Mouse (Mus musculus): ENCODE results near the gene Acer3. TPM values are rescaled to one million over a fixed set of nuclear protein-coding genes. Genes with fewer than 3 reads are reported as not detected.

Acer3 gene
- 17.5 and 19.9 TPM in 2 replicates for polyA plus RNA-seq (2015; fragmentation: Nextera tagmentation; extraction: Ambion mirVana)

DNA sequence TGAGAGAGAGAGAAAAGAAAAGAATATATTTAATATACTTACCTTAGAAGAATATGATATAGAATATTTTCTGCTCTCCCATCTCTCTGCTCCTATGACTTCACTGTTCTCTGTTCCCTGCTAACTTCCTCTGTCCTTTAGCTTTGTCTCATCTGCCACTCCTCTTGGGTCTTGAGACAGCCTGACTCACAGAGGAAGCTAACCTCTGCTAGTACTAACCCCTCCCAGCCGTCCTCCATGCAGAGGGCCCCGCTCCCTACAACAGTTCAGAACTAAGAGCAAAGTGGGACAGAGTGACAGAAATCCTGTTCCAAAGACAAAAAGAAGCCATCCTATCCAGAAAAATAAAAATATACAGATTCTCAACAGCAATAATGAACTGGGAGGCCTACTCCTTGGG lies at the start of gene Acer3:
Acer3 (minus strand) TSS at position 126 of the 400 bp plus-strand sequence.
- no peak for ATAC-seq (replicated peaks; ENCODE audit: extremely low read depth, insufficient read depth, low FRiP score)
- Histone ChIP-seq H3K4me2 (ENCODE audit: low read depth, low read length) (no peak within 1 kb of the TSS), H3K27ac (ENCODE audit: low read length) (no peak within 1 kb of the TSS), H3K4me1 (ENCODE audit: control insufficient read depth, insufficient read depth, low read length) (peaks cover 10% of the 10 kb centered on the region; the same call in 1 of the 2 replicates), H3K36me3 (ENCODE audit: control insufficient read depth, insufficient read depth) (no peaks in the 10 kb centered on the region), H3K9ac (ENCODE audit: low read length) (no peak within 1 kb of the TSS), H3K27me3 (ENCODE audit: control insufficient read depth, insufficient read depth, low read length) (no peaks in the 10 kb centered on the region), H3K4me3 (ENCODE audit: low read length) (no peak within 1 kb of the TSS), H3K9me3 (replicated peaks; ENCODE audit: control insufficient read depth, low read length) (no peaks in the 10 kb centered on the region)
- WGBS, result 79% methylated on average over 2 of the region's 2 CpGs

DNA sequence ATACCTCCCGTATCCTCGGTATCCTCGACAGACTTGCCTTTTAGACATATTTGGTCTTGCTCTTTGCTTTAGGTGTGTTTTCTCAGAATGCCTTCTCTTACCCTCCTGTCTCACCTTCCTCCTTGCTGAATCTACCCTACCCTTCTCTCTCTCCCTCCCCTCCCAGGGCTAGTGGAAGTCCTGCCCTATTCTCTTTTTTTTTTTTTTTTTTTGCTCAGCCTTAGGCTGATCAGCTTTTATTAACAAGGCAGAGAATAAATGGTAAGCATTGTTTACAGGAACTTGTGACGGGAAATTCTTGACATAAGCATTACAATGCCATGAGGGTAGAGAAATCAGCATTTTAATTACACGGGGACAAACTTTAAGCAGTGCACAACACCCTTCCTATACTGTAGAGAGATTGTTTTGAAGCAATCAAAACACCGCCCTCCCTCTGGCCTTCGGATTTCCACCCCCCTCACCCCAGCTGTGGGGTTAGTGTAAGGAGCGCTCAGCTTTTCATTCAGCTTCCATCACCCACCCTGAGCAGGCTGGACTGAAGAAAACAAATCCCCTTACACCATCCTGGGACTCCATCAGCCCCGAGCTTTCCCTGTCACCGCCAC lies 48.9 kb upstream of the Acer3 start:
- Histone ChIP-seq H3K4me2 (ENCODE audit: low read depth, low read length) (no peak overlapping the region), H3K9ac (ENCODE audit: low read length) (no peak overlapping the region), H3K27ac (ENCODE audit: low read length) (no peak overlapping the region), H3K27me3 (ENCODE audit: control insufficient read depth, insufficient read depth, low read length) (no peaks in the 10 kb centered on the region), H3K4me3 (ENCODE audit: low read length) (no peak overlapping the region), H3K9me3 (replicated peaks; ENCODE audit: control insufficient read depth, low read length) (no peaks in the 10 kb centered on the region), H3K36me3 (ENCODE audit: control insufficient read depth, insufficient read depth) (no peaks in the 10 kb centered on the region), H3K4me1 (ENCODE audit: control insufficient read depth, insufficient read depth, low read length) (no peaks in the 10 kb centered on the region)
- no peak for ATAC-seq (replicated peaks; ENCODE audit: extremely low read depth, insufficient read depth, low FRiP score)
- 73% methylated on average over 10 of the region's 10 CpGs for WGBS

DNA sequence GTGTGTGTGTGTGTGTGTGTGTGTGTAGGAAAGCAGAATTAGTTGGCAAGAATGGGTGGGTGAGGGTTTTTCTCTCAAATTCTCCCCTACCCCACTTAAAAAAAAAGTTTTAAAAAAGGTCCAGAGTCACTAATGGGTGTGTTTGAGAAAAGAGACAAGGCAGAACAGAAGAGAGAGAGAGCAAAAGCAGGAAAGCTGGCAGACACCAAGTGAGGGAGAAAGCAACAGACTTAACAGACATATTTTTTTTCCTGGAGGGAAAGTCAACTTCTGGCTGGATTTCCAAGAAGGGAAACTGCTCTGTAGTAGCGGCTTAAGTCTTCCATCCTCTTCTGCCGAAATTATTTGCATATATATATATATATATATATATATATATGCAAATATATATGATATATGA lies 40.7 kb upstream of the Acer3 start:
- peak overlapping the region; percentile 82 for H3K4me3 ChIP-seq (ENCODE audit: low read length)
- no peaks in the 10 kb centered on the region for H3K27me3 ChIP-seq (ENCODE audit: control insufficient read depth, insufficient read depth, low read length)
- 29% methylated on average over 2 of the region's 2 CpGs for WGBS
- 0 out of 2 replicates have a peak, but pooled peaks cover 3% of the 10 kb centered on the region for H3K9me3 ChIP-seq (replicated peaks; ENCODE audit: control insufficient read depth, low read length)
- H3K27ac ChIP-seq (ENCODE audit: low read length), result peak overlapping the region; percentile 82
- ATAC-seq (replicated peaks; ENCODE audit: extremely low read depth, insufficient read depth, low FRiP score), result no peak
- H3K4me1 ChIP-seq (ENCODE audit: control insufficient read depth, insufficient read depth, low read length), result peaks cover 8% of the 10 kb centered on the region
- peak overlapping the region; percentile 98 for H3K4me2 ChIP-seq (ENCODE audit: low read depth, low read length)
- H3K36me3 ChIP-seq (ENCODE audit: control insufficient read depth, insufficient read depth), result no peaks in the 10 kb centered on the region
- peak overlapping the region; percentile 79 for H3K9ac ChIP-seq (ENCODE audit: low read length)

- Histone ChIP-seq H3K9ac (ENCODE audit: low read length) (peak within 1 kb of the TSS; percentile 79), H3K36me3 (ENCODE audit: control insufficient read depth, insufficient read depth) (no peaks in the 10 kb centered on the region), H3K4me3 (ENCODE audit: low read length) (peak within 1 kb of the TSS; percentile 82), H3K9me3 (replicated peaks; ENCODE audit: control insufficient read depth, low read length) (0 out of 2 replicates have a peak, but pooled peaks cover 3% of the 10 kb centered on the region), H3K4me1 (ENCODE audit: control insufficient read depth, insufficient read depth, low read length) (peaks cover 8% of the 10 kb centered on the region), H3K27me3 (ENCODE audit: control insufficient read depth, insufficient read depth, low read length) (no peaks in the 10 kb centered on the region), H3K4me2 (ENCODE audit: low read depth, low read length) (peak within 1 kb of the TSS; percentile 98), H3K27ac (ENCODE audit: low read length) (peak within 1 kb of the TSS; percentile 82)
- peak; percentile 90 for ATAC-seq (replicated peaks; ENCODE audit: extremely low read depth, insufficient read depth, low FRiP score)
- under 1% methylated on average over 52 of the region's 52 CpGs for WGBS
Observed at GRCm38 (mm10) chr7:98361063-98361652, 40.1 kb upstream of the Acer3 start, which contains the start of gene Tsku. TSS of gene Tsku (minus strand) at chr7:98361328.

GRCm38 (mm10) chr7:98360621-98360990 lies 39.6 kb upstream of the Acer3 start:
- ATAC-seq (replicated peaks; ENCODE audit: extremely low read depth, insufficient read depth, low FRiP score), result 0 out of 2 replicates have a peak, but pooled peaks have one; percentile 5
- H3K4me3 ChIP-seq (ENCODE audit: low read length), result peak overlapping the region; percentile 82
- peaks cover 8% of the 10 kb centered on the region for H3K4me1 ChIP-seq (ENCODE audit: control insufficient read depth, insufficient read depth, low read length)
- no peaks in the 10 kb centered on the region for H3K27me3 ChIP-seq (ENCODE audit: control insufficient read depth, insufficient read depth, low read length)
- peak overlapping the region; percentile 82 for H3K27ac ChIP-seq (ENCODE audit: low read length)
- 0 out of 2 replicates have a peak, but pooled peaks cover 3% of the 10 kb centered on the region for H3K9me3 ChIP-seq (replicated peaks; ENCODE audit: control insufficient read depth, low read length)
- WGBS, result under 1% methylated on average over 20 of the region's 20 CpGs
- no peaks in the 10 kb centered on the region for H3K36me3 ChIP-seq (ENCODE audit: control insufficient read depth, insufficient read depth)
- H3K4me2 ChIP-seq (ENCODE audit: low read depth, low read length), result peak overlapping the region; percentile 98
- H3K9ac ChIP-seq (ENCODE audit: low read length), result peak overlapping the region; percentile 79

DNA sequence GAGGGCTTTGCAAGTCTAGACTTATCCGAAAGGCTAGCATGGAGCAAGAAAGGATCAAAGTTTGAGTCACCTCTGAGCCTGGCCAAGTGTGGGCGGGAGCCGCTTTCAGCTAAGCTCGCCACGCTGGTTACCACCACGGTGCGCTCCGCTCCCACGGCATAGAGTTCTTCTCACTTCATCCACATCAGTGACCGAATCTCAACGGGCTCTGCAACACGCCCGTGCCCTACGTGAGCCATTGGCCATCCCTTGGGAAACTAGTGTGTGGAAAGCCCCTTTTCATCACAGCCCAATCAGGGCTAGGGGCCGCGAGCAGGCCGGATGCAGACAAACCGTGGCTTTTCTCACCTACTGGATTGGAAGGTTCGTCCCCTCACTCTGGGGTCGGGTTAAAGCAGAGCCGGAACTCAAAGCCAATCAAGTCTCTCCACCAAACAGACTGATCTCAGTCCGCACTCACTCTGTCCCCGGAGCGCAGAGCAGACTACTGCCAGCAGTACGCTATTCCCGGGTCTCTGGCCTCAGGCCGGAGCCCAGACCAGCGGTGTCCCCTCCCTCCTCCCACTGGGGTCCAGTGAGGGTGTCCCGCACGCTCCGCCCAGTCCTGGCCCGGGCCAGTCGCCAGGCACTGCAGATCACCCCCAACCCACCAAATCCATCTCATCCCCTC lies 39.1 kb upstream of the Acer3 start:
- H3K4me3 ChIP-seq (ENCODE audit: low read length), result peak overlapping the region; percentile 82
- peak; percentile 34; the same call in 1 of the 2 replicates for ATAC-seq (replicated peaks; ENCODE audit: extremely low read depth, insufficient read depth, low FRiP score)

GRCm38 (mm10) chr7:98358016-98358415 lies 37.0 kb upstream of the Acer3 start:
- peaks cover 10% of the 10 kb centered on the region for H3K4me1 ChIP-seq (ENCODE audit: control insufficient read depth, insufficient read depth, low read length)
- no peaks in the 10 kb centered on the region for H3K9me3 ChIP-seq (replicated peaks; ENCODE audit: control insufficient read depth, low read length)
- H3K27ac ChIP-seq (ENCODE audit: low read length), result no peak overlapping the region
- WGBS, result 53% methylated on average over 1 of the region's 1 CpGs
- no peak for ATAC-seq (replicated peaks; ENCODE audit: extremely low read depth, insufficient read depth, low FRiP score)
- H3K27me3 ChIP-seq (ENCODE audit: control insufficient read depth, insufficient read depth, low read length), result no peaks in the 10 kb centered on the region
- H3K36me3 ChIP-seq (ENCODE audit: control insufficient read depth, insufficient read depth), result no peaks in the 10 kb centered on the region
- no peak overlapping the region for H3K4me3 ChIP-seq (ENCODE audit: low read length)
- H3K9ac ChIP-seq (ENCODE audit: low read length), result no peak overlapping the region
- no peak overlapping the region for H3K4me2 ChIP-seq (ENCODE audit: low read depth, low read length)

More for the DNA sequence above, 39.1 kb upstream of the Acer3 start:
- H3K9me3 ChIP-seq (replicated peaks; ENCODE audit: control insufficient read depth, low read length), result 0 out of 2 replicates have a peak, but pooled peaks cover 3% of the 10 kb centered on the region
- under 1% methylated on average over 33 of the region's 33 CpGs for WGBS
- no peaks in the 10 kb centered on the region for H3K27me3 ChIP-seq (ENCODE audit: control insufficient read depth, insufficient read depth, low read length)
- peak overlapping the region; percentile 82 for H3K27ac ChIP-seq (ENCODE audit: low read length)
- H3K4me1 ChIP-seq (ENCODE audit: control insufficient read depth, insufficient read depth, low read length), result peaks cover 8% of the 10 kb centered on the region
- peak overlapping the region; percentile 79 for H3K9ac ChIP-seq (ENCODE audit: low read length)
- H3K36me3 ChIP-seq (ENCODE audit: control insufficient read depth, insufficient read depth), result no peaks in the 10 kb centered on the region
- peak overlapping the region; percentile 98 for H3K4me2 ChIP-seq (ENCODE audit: low read depth, low read length)

DNA sequence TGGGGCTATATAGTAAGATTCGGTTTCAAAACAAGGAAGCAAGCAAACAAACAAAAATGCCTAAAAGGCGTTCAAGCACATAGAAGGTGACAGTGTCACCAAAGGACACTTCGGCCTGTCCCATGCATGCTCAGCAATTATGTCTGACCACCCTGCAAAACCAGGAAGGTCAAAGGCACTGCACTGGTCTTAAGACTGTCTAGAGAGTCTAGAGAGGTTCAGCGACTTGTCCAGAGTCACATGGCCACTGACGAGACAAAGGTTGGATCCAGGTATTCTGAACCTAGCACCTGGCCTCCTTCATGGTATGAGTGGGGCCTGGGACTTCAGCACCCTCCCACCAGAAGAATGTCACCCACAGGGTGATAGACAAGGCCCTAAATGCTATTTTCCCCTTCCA lies 36.3 kb upstream of the Acer3 start:
- H3K27me3 ChIP-seq (ENCODE audit: control insufficient read depth, insufficient read depth, low read length), result no peaks in the 10 kb centered on the region
- H3K9ac ChIP-seq (ENCODE audit: low read length), result no peak overlapping the region
- no peaks in the 10 kb centered on the region for H3K9me3 ChIP-seq (replicated peaks; ENCODE audit: control insufficient read depth, low read length)
- no peak overlapping the region for H3K4me2 ChIP-seq (ENCODE audit: low read depth, low read length)
- peaks cover 10% of the 10 kb centered on the region for H3K4me1 ChIP-seq (ENCODE audit: control insufficient read depth, insufficient read depth, low read length)
- no peak overlapping the region for H3K4me3 ChIP-seq (ENCODE audit: low read length)
- no peaks in the 10 kb centered on the region for H3K36me3 ChIP-seq (ENCODE audit: control insufficient read depth, insufficient read depth)
- no peak overlapping the region for H3K27ac ChIP-seq (ENCODE audit: low read length)
- WGBS, result 81% methylated on average over 5 of the region's 5 CpGs
- no peak for ATAC-seq (replicated peaks; ENCODE audit: extremely low read depth, insufficient read depth, low FRiP score)

- peaks cover 8% of the 10 kb centered on the region; the same call in 1 of the 2 replicates for H3K36me3 ChIP-seq (ENCODE audit: control insufficient read depth, insufficient read depth)
- no peaks in the 10 kb centered on the region for H3K27me3 ChIP-seq (ENCODE audit: control insufficient read depth, insufficient read depth, low read length)
- peaks cover 6% of the 10 kb centered on the region for H3K4me1 ChIP-seq (ENCODE audit: control insufficient read depth, insufficient read depth, low read length)
- H3K4me3 ChIP-seq (ENCODE audit: low read length), result no peak overlapping the region
- H3K27ac ChIP-seq (ENCODE audit: low read length), result no peak overlapping the region
- no peak overlapping the region for H3K4me2 ChIP-seq (ENCODE audit: low read depth, low read length)
- ATAC-seq (replicated peaks; ENCODE audit: extremely low read depth, insufficient read depth, low FRiP score), result no peak
- no peaks in the 10 kb centered on the region for H3K9me3 ChIP-seq (replicated peaks; ENCODE audit: control insufficient read depth, low read length)
- 66% methylated on average over 4 of the region's 4 CpGs for WGBS
- no peak overlapping the region for H3K9ac ChIP-seq (ENCODE audit: low read length)
Observed at GRCm38 (mm10) chr7:98354921-98355310, 33.9 kb upstream of the Acer3 start.
